Mouse (Mus musculus) thymus, postnatal 25 days (tissue): ENCODE results near the gene Bcl9l.

ENCODE experiments used
- DNase-seq: peaks from one replicate; pipeline ENCODE4 v3.0.0; 2022

The Bcl9l gene

GRCm38 (mm10) chr9:44513610-44514009, 31.0 kb downstream of the Bcl9l start:
- DNase-seq, result no peak

- DNase-seq, result no peak
Observed at GRCm38 (mm10) chr9:44514147-44514546, 31.5 kb downstream of the Bcl9l start.

- DNase-seq, result peak; percentile 83
Observed at GRCm38 (mm10) chr9:44515131-44515751, 32.6 kb downstream of the Bcl9l start.

GRCm38 (mm10) chr9:44515891-44516290, 33.3 kb downstream of the Bcl9l start:
- no peak for DNase-seq

- peak; percentile 45 for DNase-seq
Observed at GRCm38 (mm10) chr9:44517368-44517767, 34.7 kb downstream of the Bcl9l start.

- no peak for DNase-seq
Observed at GRCm38 (mm10) chr9:44518068-44518467, 35.4 kb downstream of the Bcl9l start.

GRCm38 (mm10) chr9:44521927-44522326, 39.3 kb downstream of the Bcl9l start:
- no peak for DNase-seq

GRCm38 (mm10) chr9:44523686-44524085, 41.1 kb downstream of the Bcl9l start:
- DNase-seq, result no peak

GRCm38 (mm10) chr9:44524235-44524826, 41.7 kb downstream of the Bcl9l start:
- DNase-seq, result no peak

- DNase-seq, result no peak
Observed at GRCm38 (mm10) chr9:44525001-44525400, 42.4 kb downstream of the Bcl9l start.

- DNase-seq, result no peak
Observed at GRCm38 (mm10) chr9:44525589-44525988, 43.0 kb downstream of the Bcl9l start.

GRCm38 (mm10) chr9:44526337-44527112, 43.9 kb downstream of the Bcl9l start:
- no peak for DNase-seq

- no peak for DNase-seq
Observed at GRCm38 (mm10) chr9:44528340-44528739, 45.7 kb downstream of the Bcl9l start.

GRCm38 (mm10) chr9:44532991-44533580, 50.5 kb downstream of the Bcl9l start:
- peak; percentile 69 for DNase-seq

GRCm38 (mm10) chr9:44537625-44538301, 55.1 kb downstream of the Bcl9l start:
- DNase-seq, result peak; percentile 69

- DNase-seq, result peak; percentile 58
Observed at GRCm38 (mm10) chr9:44539816-44540421, 57.3 kb downstream of the Bcl9l start.

- DNase-seq, result no peak
Observed at GRCm38 (mm10) chr9:44540676-44541075, 58.1 kb downstream of the Bcl9l start.

- DNase-seq, result no peak
Observed at GRCm38 (mm10) chr9:44542364-44542763, 59.7 kb downstream of the Bcl9l start.

- no peak for DNase-seq
Observed at GRCm38 (mm10) chr9:44544986-44545385, 62.4 kb downstream of the Bcl9l start.

- no peak for DNase-seq
Observed at GRCm38 (mm10) chr9:44548412-44549152, 66.0 kb downstream of the Bcl9l start.

- no peak for DNase-seq
Observed at GRCm38 (mm10) chr9:44551138-44551537, 68.5 kb downstream of the Bcl9l start.

- no peak for DNase-seq
Observed at GRCm38 (mm10) chr9:44552161-44552560, 69.5 kb downstream of the Bcl9l start.
